Mouse (Mus musculus) myocyte (in vitro differentiated cells): ENCODE measurements around the gene Ppard.
A peak's percentile ranks its signal among the peaks of the same experiment; 100 is the strongest.

ENCODE experiments used
- CEBPB ChIP-seq: IDR thresholded peaks from 2 replicates; pipeline ENCODE4 v1.6.1; 2011; ENCODE audit warnings: mild to moderate bottlenecking, moderate library complexity; ENCODE audit not compliant: poor library complexity, insufficient read depth, severe bottlenecking
- E2F4 ChIP-seq: IDR thresholded peaks from one replicate; pipeline ENCODE4 v1.6.1; 2011; ENCODE audit warnings: mild to moderate bottlenecking, control low read depth, moderate library complexity; ENCODE audit not compliant: insufficient read depth
- MAX ChIP-seq: IDR thresholded peaks from one replicate; pipeline ENCODE4 v1.6.1; 2011; ENCODE audit warnings: low read depth, mild to moderate bottlenecking, control low read depth
- MYOD1 ChIP-seq, 3 experiments: IDR thresholded peaks; one replicate each; pipeline ENCODE4 v1.6.1; 2011; ENCODE audit warnings: control low read depth in 2 of 3, low read depth in 2 of 3, mild to moderate bottlenecking in 2 of 3, moderate library complexity in 1 of 3; ENCODE audit not compliant: insufficient read length in 2 of 3, control insufficient read depth in 1 of 3
- MYOG ChIP-seq, 3 experiments: IDR thresholded peaks; one replicate each; pipeline ENCODE4 v1.6.1; 2011; ENCODE audit warnings: control low read depth in 2 of 3, low read depth in 2 of 3, mild to moderate bottlenecking in 2 of 3; ENCODE audit not compliant: insufficient read length in 2 of 3, control insufficient read depth in 1 of 3, insufficient read depth in 1 of 3
- POLR2A ChIP-seq: IDR thresholded peaks from one replicate; pipeline ENCODE4 v1.6.1; 2011; ENCODE audit warnings: low read depth, mild to moderate bottlenecking, control low read depth, moderate library complexity; ENCODE audit not compliant: insufficient read length
- POLR2AphosphoS2 ChIP-seq: IDR thresholded peaks from one replicate; pipeline ENCODE4 v1.6.1; 2011; ENCODE audit warnings: low read depth, control low read depth; ENCODE audit not compliant: insufficient read length
- REST ChIP-seq: IDR thresholded peaks from one replicate; pipeline ENCODE4 v1.6.1; 2011; ENCODE audit warnings: mild to moderate bottlenecking, control low read depth, moderate library complexity; ENCODE audit not compliant: insufficient read depth, insufficient read length
- SRF ChIP-seq: IDR thresholded peaks from one replicate; pipeline ENCODE4 v1.6.1; 2011; ENCODE audit warnings: low read depth; ENCODE audit not compliant: control insufficient read depth, insufficient read length
- TCF12 ChIP-seq: IDR thresholded peaks from one replicate; pipeline ENCODE4 v1.6.1; 2011; ENCODE audit warnings: mild to moderate bottlenecking, control low read depth; ENCODE audit not compliant: poor library complexity, insufficient read depth, severe bottlenecking
- USF1 ChIP-seq: IDR thresholded peaks from one replicate; pipeline ENCODE4 v1.6.1; 2011; ENCODE audit warnings: low read depth, mild to moderate bottlenecking, control low read depth, moderate library complexity

GRCm38 (mm10) chr17:28327673-28328325, 95.3 kb downstream of the Ppard start:
- TF ChIP-seq POLR2A (peak; percentile 15), USF1 (no peak), TCF12 (no peak), MYOG (IDR thresholded peaks at IDR 0.05; ENCODE audit: control insufficient read depth in 1 of 3, insufficient read depth in 1 of 3, insufficient read length in 2 of 3, low read depth in 2 of 3) (no peak), E2F4 (no peak), MAX (no peak), POLR2AphosphoS2 (peak; percentile 49), CEBPB (peak; percentile 88), MYOD1 (IDR thresholded peaks at IDR 0.05; ENCODE audit: control insufficient read depth in 1 of 3, insufficient read length in 2 of 3, low read depth in 2 of 3) (peak in 1 of 3 experiments; percentile 45), REST (no peak), SRF (peak; percentile 87)
